Mouse (Mus musculus) liver, embryonic 14.5 days (tissue): Measurements from ENCODE around the gene Id3. TPM values are rescaled to one million over a fixed set of nuclear protein-coding genes. Genes with fewer than 3 reads are reported as not detected.
A peak's percentile ranks its signal among the peaks of the same experiment; 100 is the strongest.

Experiments
- ATAC-seq: fragments of 200-750 bp; cut with Nextera tagmentation; 2 replicates; pipeline ENCODE4 v1.8.0; 2017; ENCODE audit warnings: moderate number of reproducible peaks, mild to moderate bottlenecking, moderate library complexity; ENCODE audit not compliant: insufficient read depth
- DNase-seq, 3 experiments: peaks; one replicate each; pipeline ENCODE4 v3.0.0-alpha.2; 2012 to 2013; ENCODE audit warnings: low read depth in 3 of 3, low spot score in 3 of 3
- H3K27ac ChIP-seq: fragments of 300-500 bp; sonication (generic); 2 replicates; pipeline ENCODE4 v1.5.1; 2014; ENCODE audit warnings: moderate library complexity, mild to moderate bottlenecking, control low read depth, inconsistent platforms
- H3K27me3 ChIP-seq: fragments of 300-500 bp; sonication (generic); 2 replicates; pipeline ENCODE4 v1.6.1; 2014; ENCODE audit warnings: mild to moderate bottlenecking, low read length, moderate library complexity; ENCODE audit not compliant: control insufficient read depth, insufficient read depth
- H3K36me3 ChIP-seq: fragments of 300-500 bp; sonication (generic); replicated peaks from 2 replicates; pipeline ENCODE4 v1.6.1; 2014; ENCODE audit warnings: low read depth; ENCODE audit not compliant: control insufficient read depth, insufficient read depth
- H3K4me1 ChIP-seq, 2 experiments: fragments of 200-500 bp in 1 of 2; fragments of 300-500 bp in 1 of 2; sonication (generic) in 1 of 2; replicated peaks; 2 replicates each; pipeline ENCODE4 v1.6.1; 2012 to 2014; ENCODE audit warnings: antibody characterized with exemption in 1 of 2, inconsistent platforms in 1 of 2, low read length in 1 of 2; ENCODE audit not compliant: control insufficient read depth in 2 of 2, insufficient read depth in 2 of 2
- H3K4me2 ChIP-seq: fragments of 300-500 bp; sonication (generic); 2 replicates; pipeline ENCODE4 v1.6.1; 2014; ENCODE audit warnings: low read depth, mild to moderate bottlenecking, control low read depth, moderate library complexity
- H3K4me3 ChIP-seq, 2 experiments: fragments of 200-500 bp in 1 of 2; fragments of 300-500 bp in 1 of 2; sonication (generic) in 1 of 2; 2 replicates each; pipeline ENCODE4 v1.5.1; 2012 to 2014; ENCODE audit warnings: low read depth in 2 of 2, low read length in 2 of 2, mild to moderate bottlenecking in 2 of 2, control low read depth in 1 of 2, inconsistent platforms in 1 of 2, moderate library complexity in 1 of 2; ENCODE audit not compliant: insufficient read depth in 1 of 2
- H3K9ac ChIP-seq: fragments of 300-500 bp; sonication (generic); replicated peaks from 2 replicates; pipeline ENCODE4 v1.6.1; 2014; ENCODE audit warnings: mild to moderate bottlenecking, control low read depth, moderate library complexity
- H3K9me3 ChIP-seq: fragments of 300-500 bp; sonication (generic); 2 replicates; pipeline ENCODE4 v1.6.1; 2016; ENCODE audit warnings: low read length, mixed read lengths; ENCODE audit not compliant: control insufficient read depth
- CTCF ChIP-seq: IDR thresholded peaks from 2 replicates; pipeline ENCODE4 v1.5.1; 2016; ENCODE audit warnings: antibody characterized with exemption, low read depth, control low read depth
- EP300 ChIP-seq: IDR thresholded peaks from 2 replicates; pipeline ENCODE4 v1.6.1; 2016; ENCODE audit warnings: antibody characterized with exemption, low read depth
- WGBS: fragments of 180-500 bp; shearing (Covaris S2); extraction: QIAGEN DNeasy Blood & Tissue Kit; methylation state at CpG from one replicate; pipeline ENCODE4 v1.1.7; 2014; ENCODE audit not compliant: insufficient replicate concordance; 5-methylcytosine and 5-hydroxymethylcytosine counted together
- polyA plus RNA-seq, 2 experiments: library from polyadenylated mRNA; depleted of rRNA in 1 of 2; stranded (reverse) in 1 of 2; unstranded in 1 of 2; fragments of >200 nt; fragmentation: Nextera tagmentation in 1 of 2; extraction: Ambion mirVana in 1 of 2; gene quantifications; 2 replicates each; pipeline versions ENCODE4 v1.2.1 to v1.2.3; 2012 to 2014

Gene Id3
- polyA plus RNA-seq, 2 experiments, result 23.0 to 33.8 TPM

DNA sequence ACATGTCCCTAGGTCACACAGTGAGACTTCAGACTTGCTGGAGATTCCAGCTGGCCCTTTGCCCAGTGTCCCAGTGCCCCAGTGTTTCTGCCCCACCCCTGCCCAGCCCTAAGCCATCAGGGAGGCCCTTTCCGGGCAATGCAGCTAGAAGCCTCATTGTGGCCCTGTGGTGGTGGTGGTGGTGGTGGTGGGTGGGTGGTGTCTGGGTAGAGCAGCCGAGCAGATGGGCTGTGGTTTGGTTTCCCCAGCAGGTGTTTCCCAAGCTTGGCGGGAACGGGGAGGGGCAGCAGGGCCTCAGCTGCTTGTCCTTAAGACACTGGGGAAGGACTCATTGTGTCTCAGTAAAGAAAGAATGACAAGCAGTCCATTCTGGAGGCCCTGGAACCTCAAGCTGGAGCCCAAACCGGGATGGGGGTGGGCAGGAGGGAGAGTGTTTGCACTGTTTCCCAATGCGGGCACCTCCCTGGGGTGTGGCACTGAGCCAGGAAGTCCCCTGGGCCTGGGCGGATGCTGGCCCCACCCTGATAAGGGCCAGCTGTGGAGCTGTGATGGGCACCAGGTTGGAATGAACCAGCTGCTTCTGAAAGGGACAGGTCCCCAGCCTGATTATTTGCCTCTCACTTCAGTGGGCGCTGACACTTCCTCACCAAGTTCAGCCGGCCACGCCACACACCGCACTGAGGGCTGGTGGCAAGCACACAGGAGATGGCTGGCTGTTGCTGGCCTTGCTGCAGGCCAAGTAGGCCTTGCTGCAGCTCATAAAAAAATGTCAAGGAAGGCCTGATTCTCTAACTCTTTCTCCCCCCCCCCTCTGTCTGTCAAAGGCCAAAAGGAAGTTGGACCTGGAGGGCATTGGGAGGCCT is 34.5 kb downstream of the Id3 start:
- Histone ChIP-seq H3K9me3 (no peaks in the 10 kb centered on the region), H3K4me1 (peaks cover 62 to 68% of the 10 kb centered on the region in 2 experiments), H3K4me2 (peak overlapping the region; percentile 97), H3K9ac (peak overlapping the region; percentile 99), H3K27ac (peak overlapping the region; percentile 96), H3K4me3 (peak overlapping the region; percentile 49 to 68), H3K27me3 (no peaks in the 10 kb centered on the region), H3K36me3 (peaks cover 74% of the 10 kb centered on the region)
- peak; percentile 83 for ATAC-seq
- DNase-seq, result peak; percentile 88 to 96 (median 91)
- TF ChIP-seq CTCF, result no peak
- TF ChIP-seq EP300, result peak; percentile 93
- 10% methylated on average over 11 of the region's 11 CpGs for WGBS

DNA sequence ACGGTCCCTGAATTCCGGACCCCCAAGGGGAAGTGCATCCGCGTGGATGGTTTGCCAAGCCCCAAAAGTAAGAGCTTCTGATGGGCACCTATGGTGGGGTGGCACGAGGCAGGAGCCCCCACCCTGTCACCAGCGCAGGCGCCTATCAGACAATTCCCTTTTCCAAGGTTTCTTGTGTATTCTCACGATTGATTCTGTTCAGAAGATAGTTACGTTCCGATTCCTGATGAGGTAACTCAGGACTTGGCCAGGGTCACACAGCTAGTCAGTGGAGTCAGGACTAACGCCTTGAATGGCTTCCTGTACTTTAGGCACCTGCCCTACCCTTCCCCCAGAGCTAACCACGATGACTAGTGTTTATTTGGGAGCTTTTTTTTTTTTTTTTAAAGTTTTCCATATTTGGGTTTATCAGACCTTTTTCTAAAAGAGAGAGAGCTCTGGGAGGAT is 35.2 kb downstream of the Id3 start:
- Histone ChIP-seq H3K4me1 (peaks cover 62 to 68% of the 10 kb centered on the region in 2 experiments), H3K4me3 (peak overlapping the region; percentile 49 to 68), H3K27ac (peak overlapping the region; percentile 96), H3K27me3 (no peaks in the 10 kb centered on the region), H3K9ac (peak overlapping the region; percentile 99), H3K4me2 (peak overlapping the region; percentile 97), H3K9me3 (no peaks in the 10 kb centered on the region), H3K36me3 (peaks cover 80% of the 10 kb centered on the region)
- ATAC-seq, result no peak
- no peak for DNase-seq
- TF ChIP-seq CTCF, result no peak
- no peak; the same call in 1 of the 2 replicates for TF ChIP-seq EP300
- 26% methylated on average over 12 of the region's 12 CpGs for WGBS

DNA sequence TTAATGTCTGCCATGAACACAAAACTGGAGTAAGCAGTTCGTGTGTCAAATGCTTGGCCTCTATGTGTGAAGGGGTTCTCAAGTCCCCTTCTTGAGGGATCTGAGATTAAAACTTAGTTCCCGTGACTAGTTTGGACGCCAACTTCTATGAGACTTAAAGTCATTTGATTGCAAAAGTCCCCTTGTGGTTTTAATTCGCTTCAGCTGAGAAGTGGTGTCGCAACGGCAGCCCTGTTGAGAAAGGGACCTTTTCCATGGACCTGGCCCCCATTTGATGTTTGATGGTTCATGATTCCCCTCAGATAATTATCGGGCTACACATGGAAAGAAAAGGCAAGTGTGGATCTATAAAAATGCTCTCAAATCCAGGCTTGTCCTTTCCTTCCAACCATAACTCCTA is 36.2 kb downstream of the Id3 start:
- H3K4me3 ChIP-seq, result peak overlapping the region; percentile 28 to 68
- no peaks in the 10 kb centered on the region for H3K9me3 ChIP-seq
- WGBS, result 50% methylated on average over 7 of the region's 7 CpGs
- ATAC-seq, result no peak
- peaks cover 57 to 61% of the 10 kb centered on the region in 2 experiments for H3K4me1 ChIP-seq
- no peaks in the 10 kb centered on the region for H3K27me3 ChIP-seq
- H3K27ac ChIP-seq, result peak overlapping the region; percentile 96
- H3K9ac ChIP-seq, result peak overlapping the region; percentile 99
- no peak for DNase-seq
- H3K36me3 ChIP-seq, result peaks cover 83% of the 10 kb centered on the region
- H3K4me2 ChIP-seq, result peak overlapping the region; percentile 97
- no peak for TF ChIP-seq EP300
- TF ChIP-seq CTCF, result no peak

DNA sequence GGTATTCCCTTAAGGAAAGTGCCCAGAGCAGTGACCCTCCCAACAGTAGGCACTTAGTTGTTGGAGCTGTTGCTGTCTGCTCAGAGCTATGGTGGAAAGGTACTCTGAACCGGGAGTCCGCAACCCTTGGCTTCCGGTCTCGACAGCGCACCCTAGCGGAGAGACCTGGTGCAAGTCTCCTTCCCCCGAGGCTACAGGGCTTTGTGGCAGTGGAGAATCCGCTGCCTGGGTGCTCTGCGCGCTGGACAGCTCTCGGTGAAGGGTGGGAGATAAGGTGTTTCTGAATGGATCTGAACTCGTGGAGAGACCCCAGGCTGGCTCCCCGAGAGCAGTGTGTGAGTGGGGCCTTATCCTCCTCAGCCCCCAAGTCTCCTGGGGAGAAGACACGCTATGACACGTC is 36.7 kb downstream of the Id3 start:
- Histone ChIP-seq H3K36me3 (peaks cover 86% of the 10 kb centered on the region), H3K27me3 (no peaks in the 10 kb centered on the region), H3K9ac (peak overlapping the region; percentile 99), H3K27ac (peak overlapping the region; percentile 96), H3K4me3 (peak overlapping the region; percentile 28 to 68), H3K9me3 (no peaks in the 10 kb centered on the region), H3K4me2 (peak overlapping the region; percentile 97), H3K4me1 (peaks cover 57% of the 10 kb centered on the region in 2 experiments)
- TF ChIP-seq EP300 (no peak), CTCF (peak; percentile 98)
- WGBS, result 4% methylated on average over 15 of the region's 15 CpGs
- peak; percentile 46 for ATAC-seq
- DNase-seq, result peak; percentile 82 to 87 (median 84)
